Mouse (Mus musculus) cerebellum, postnatal 4 days (tissue): ENCODE results near the gene Spata31d1a.
"Not testable (repeated sequence)": the region's sequence is repeated elsewhere in the genome, so short reads cannot be mapped to it uniquely, and the experiment has no call there.

Experiments
- DNase-seq, 2 experiments: peaks; one replicate each; pipeline ENCODE4 v3.0.0; 2022; ENCODE audit warnings: low spot score in 2 of 2, mixed read lengths in 1 of 2

Gene Spata31d1a

DNA sequence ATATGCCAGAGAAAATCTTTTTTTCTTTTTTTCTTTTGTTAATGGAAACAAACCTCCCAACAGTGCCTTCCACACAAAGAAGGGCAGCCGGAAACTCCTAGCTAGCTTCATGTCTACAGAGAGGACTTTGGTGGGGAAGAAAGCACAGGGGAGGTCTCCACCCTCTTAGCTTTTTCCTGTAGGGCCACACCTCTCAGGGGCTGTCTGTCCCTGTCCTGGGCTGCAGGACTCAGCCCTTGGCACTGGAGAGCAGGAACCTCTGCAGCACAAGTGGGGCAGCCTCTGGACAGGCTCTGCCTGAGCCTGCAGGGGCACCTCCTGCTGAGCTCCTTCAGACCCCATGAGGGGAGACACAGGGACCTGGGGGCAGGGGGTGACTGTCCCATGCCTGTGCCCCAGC is 10.0 kb downstream of the Spata31d1a start:
- DNase-seq: not testable (repeated sequence)

DNA sequence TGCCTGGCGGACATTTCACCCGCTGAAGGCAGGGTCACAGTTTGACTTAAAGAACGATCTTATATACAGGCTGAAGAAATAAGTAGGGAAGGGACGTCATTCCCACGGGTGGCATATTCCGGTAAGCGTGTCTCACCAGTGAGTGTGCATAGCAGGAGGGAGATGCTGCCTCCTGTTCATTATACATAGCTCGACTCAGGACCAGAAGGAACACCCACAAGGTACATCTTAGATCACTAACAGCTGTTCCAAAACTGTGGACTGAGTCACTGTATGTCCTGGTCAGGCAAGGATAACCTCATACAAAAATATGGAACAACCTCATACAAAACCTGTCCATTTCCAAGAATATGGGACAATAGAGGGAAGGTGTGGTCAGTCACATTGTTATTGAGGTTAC is 11.0 kb downstream of the Spata31d1a start:
- DNase-seq: no peak

GRCm38 (mm10) chr13:59695781-59696180 is 14.3 kb downstream of the Spata31d1a start:
- DNase-seq: no peak

GRCm38 (mm10) chr13:59694008-59694407 is 16.1 kb downstream of the Spata31d1a start, which contains the start of gene 4921517D22Rik:
TSS of gene 4921517D22Rik (minus strand) at chr13:59694108.
- DNase-seq: no peak

DNA sequence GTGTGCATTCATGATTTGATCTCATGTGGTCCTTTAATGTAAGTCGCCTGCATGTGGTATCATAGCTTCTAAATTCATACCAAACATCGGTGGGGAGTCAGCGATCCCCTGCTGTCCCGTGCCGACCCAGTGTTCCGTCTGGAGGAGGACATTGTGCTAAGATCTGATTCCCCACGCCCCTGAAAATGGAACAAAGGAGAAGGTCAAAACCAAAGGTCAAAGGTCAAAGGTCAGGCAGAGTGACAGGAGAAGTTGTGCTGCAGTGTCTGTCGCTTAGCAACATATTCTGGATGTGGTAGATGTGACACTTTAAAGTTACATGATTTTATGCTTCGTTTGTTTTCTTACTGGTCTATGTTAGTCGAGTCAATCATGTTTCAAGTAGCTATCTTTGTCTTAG is 18.7 kb downstream of the Spata31d1a start:
- no peak for DNase-seq

DNA sequence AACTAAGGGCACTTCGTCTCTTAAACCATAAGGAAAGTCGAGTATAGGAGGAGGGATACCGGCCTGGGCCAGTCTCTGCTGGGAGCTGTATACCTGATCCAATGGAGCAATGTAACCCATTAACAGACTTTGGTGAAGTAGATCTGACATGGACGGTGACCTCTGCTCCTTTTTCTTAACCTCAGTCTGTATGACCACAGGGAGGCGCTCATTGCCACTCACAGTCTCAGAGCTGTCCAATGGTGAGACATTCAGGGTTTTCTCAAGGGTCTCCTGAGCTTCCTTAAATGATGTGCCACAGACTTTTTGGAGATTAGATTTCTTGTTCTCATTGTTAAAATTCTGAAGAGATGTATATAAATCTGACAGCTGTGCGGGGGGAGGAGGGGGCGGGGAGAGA is 19.6 kb downstream of the Spata31d1a start:
- no peak for DNase-seq

GRCm38 (mm10) chr13:59689843-59690242 is 20.3 kb downstream of the Spata31d1a start:
- DNase-seq: no peak

DNA sequence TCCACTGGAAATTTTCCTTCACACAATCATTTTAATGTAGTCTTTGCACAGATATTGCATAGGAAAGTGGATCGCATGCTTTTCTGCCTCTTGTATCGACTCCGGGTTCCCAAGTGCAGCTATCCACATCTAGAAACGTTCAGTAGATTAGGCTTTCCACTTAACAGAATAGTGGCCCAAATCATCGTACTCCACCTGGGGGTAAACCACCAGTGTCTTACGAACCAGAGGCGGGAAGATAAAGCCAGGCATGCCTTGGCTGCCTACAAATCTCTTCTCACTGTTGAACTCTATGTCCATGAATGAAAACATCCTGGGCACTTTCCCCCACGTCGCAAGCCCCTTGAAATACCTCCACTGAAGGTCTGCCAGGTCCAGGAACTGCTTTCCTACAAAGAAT is 20.8 kb downstream of the Spata31d1a start:
- DNase-seq: no peak

GRCm38 (mm10) chr13:59688338-59688770 is 21.8 kb downstream of the Spata31d1a start:
- peak in 1 of 2 experiments; percentile 30 for DNase-seq

DNA sequence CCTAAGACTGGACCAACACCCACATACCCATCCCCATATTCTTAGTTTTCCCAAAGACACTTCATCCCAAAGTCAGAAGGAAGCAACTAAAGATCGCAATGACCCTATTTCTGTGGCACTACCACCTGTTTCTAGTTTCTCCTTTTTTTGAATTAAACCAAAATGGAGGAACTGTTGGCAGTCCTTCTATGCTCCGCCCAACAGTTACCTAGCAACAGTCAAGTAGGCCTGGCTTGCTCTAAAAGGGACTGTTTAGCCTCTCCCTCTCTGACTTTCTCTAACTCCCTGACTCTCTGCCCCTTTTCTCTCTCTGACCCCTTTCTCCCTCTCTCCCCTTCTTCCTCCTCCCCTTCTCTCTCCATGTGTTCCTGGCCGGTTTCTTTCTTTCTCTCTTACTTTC is 24.9 kb downstream of the Spata31d1a start:
- no peak for DNase-seq

DNA sequence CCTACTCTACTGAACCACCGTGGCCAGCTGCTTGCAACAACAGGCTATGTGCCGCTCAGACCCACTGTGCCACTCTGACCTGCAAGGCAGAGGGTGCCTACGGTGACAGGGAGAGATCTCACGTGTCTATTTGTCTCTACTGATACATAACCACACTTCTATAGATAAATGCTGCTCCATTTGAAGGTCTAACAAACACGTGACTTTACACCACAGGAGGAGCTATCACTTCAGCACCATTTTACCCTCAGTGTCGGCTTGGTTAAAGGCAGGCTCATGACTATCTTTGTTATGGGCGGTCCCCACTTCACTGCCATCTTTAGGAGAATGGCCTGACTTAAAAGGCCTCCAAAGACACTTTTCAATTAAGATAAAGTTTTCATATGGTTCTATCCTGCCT is 27.5 kb downstream of the Spata31d1a start:
- no peak for DNase-seq

- no peak for DNase-seq
Observed at GRCm38 (mm10) chr13:59679908-59680307, 30.2 kb downstream of the Spata31d1a start.

DNA sequence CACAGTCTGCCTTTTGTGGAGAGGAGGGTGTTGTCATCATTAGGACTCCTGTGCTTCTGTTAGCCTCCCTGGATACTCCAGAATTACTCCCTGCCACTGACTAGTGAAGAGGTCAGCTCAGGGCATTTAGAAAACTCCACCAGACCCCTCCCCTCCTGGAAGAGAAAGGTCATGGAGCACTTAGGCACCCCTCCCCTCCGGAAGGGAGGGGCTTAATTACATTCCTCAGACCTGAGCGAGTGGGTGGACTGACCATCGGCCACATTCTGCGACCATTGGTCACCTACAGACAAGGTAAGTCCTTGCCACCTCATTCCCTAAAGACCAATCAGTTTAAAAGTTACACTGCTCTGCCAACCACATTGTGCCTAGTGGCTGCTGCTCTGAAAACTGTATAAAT is 30.8 kb downstream of the Spata31d1a start:
- no peak for DNase-seq

DNA sequence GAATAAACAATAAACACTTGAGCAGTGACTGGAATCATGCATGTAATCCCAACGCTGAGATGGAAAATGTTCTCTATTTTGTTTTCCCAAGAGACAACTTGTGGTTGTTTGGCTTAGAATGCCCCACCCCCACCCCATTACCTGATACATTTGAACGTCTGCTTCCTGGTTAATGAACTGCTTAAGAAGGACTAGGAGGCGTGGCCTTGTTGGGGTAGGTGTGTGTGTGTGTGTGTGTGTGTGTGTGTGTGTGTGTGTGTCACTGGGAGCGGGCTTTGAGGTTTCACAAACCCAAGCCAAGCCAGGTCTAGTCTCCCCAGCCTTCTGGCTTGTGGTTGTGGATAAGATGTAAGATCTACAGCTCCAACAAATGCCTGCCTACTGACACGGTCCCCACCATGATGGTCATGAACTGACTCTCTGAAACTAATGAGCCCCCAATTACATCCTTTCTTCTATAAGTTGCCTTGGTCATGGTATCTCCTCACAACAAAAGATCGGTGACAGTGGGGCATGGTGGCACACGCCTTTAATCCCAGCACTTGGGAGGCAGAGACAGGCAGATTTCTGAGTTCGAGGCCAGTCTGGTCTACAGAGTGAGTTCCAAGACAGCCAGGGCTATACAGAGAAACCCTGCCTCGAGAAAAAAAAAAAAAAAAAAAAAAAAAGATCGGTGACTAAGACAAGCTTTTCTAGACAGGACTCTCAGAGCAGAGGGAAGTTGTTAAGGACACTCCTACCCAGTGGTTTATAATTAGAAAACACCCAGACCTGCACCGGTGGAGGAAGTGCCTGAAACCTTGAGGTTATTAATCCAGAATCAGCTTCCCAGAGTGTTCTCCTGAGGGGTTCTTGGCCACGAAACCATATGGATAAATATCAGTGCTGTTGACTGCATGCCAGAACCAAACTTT is 33.6 kb downstream of the Spata31d1a start:
- DNase-seq: peak in 1 of 2 experiments; percentile 22

GRCm38 (mm10) chr13:59675151-59676011 is 34.7 kb downstream of the Spata31d1a start, which contains the start of gene Golm1:
TSS of gene Golm1 (minus strand) at chr13:59675811.
- peak; percentile 34 to 59 for DNase-seq

GRCm38 (mm10) chr13:59674761-59675150 is 35.4 kb downstream of the Spata31d1a start:
- peak in 1 of 2 experiments; percentile 22 for DNase-seq

GRCm38 (mm10) chr13:59674215-59674614 is 35.9 kb downstream of the Spata31d1a start:
- no peak for DNase-seq

- DNase-seq: no peak
Observed at GRCm38 (mm10) chr13:59673597-59673996, 36.5 kb downstream of the Spata31d1a start.

DNA sequence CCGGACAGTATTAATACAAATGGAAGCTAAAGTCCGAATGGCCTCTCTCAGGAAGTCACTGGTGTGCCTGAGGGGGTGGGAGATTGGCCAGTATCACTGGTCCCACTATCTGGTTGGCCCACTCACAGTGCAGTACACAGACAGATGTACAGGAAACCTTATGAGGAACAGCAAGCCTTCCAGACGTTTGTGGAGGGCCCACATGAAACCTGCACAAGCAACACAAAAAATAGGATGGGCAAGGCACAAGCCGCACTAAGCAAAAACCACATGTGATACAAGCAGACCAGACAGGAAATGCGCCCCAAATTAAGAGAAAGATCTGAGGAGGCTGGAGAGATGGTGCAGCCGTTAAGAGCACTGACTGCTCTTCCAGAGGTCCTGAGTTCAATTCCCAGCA is 37.9 kb downstream of the Spata31d1a start:
- no peak for DNase-seq

GRCm38 (mm10) chr13:59671521-59671920 is 38.6 kb downstream of the Spata31d1a start:
- DNase-seq: no peak

- no peak for DNase-seq
Observed at GRCm38 (mm10) chr13:59669946-59670345, 40.2 kb downstream of the Spata31d1a start.

DNA sequence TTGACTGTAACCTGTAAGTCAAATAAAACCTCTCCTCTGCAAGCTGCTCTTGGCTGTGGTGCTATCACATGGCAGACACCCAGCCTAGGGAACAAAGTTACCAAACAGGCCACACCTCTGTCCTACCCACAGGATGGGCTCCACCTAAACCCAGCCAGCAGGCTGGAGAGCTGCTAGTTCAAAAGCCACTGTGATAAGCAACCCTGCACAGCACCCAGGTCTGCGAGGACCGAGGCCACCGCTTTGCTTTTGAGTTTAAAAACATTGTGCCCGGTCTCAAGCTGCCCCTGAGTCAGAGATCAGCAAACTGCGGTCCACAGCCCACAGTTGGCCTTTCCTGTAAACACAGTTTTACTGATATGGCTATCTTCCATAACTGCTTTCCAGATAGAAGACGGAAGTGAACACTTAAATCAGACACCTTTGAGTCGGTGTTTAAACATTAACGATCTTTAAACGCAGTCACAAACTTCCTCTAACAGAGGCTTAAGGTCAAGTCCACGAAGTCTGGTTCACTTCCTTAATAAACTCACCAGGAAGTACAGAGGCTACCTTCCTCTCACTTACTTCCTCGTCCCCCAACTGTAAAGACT is 41.5 kb downstream of the Spata31d1a start:
- no peak for DNase-seq
